Mouse (Mus musculus) splenic B cell, adult 2 months (primary cell): ENCODE measurements around the gene Krt34.

Experiments
- DNase-seq: peaks from one replicate; pipeline ENCODE4 v3.0.0-alpha.2; 2011; ENCODE audit warnings: low read depth, low spot score
- H3K27me3 ChIP-seq: 2 replicates; pipeline ENCODE4 v1.6.1; 2012; ENCODE audit warnings: mild to moderate bottlenecking, low read length, moderate library complexity, mixed read lengths; ENCODE audit not compliant: control insufficient read depth, poor library complexity, insufficient read depth, severe bottlenecking
- H3K36me3 ChIP-seq: 2 replicates; pipeline ENCODE4 v1.6.1; 2012; ENCODE audit warnings: mild to moderate bottlenecking, low read length, moderate library complexity, mixed read lengths; ENCODE audit not compliant: control insufficient read depth, poor library complexity, insufficient read depth, severe bottlenecking

Gene Krt34

DNA sequence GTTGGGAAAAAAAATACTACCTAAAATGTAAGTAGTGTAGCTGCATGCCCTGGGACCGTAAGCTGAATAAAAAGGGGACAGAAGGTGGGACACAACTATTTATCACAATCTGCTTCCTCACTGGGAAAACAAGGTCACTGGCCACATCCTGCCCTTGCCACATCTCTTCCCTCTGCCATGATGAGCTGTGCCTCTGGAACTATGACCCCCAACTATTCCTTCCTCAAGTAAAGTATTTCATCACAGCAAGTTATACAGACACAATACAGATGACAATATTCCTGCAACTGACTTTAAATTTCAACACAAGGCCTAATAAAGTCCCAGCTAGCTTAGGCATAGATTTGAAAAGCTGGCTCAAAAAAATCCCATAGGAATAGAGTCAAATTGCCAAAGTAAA lies 21.9 kb downstream of the Krt34 start:
- H3K27me3 ChIP-seq: no peaks in the 10 kb centered on the region
- DNase-seq: no peak
- no peaks in the 10 kb centered on the region for H3K36me3 ChIP-seq

DNA sequence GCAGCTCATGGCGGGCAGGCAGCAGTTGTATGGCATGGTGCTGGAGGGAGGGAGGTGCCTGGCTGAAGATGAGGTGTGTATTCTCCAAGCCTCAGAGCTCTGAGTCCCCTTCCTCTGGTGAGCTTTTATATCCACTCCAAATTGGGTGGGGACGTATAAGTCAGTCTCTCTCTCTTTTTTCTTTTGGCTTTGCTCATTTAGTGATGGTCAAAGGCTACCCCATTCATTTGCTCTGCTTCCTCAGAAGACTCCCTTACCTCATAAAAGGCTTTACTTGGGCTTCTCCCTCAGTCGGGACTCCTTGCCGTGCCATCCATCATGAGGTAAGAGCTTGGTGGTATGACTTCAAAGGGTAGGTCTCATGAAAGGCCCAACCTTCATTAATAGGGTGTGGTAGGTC lies 25.2 kb downstream of the Krt34 start, which contains the start of gene Krt33a:
TSS of gene Krt33a (minus strand) at position 101 of the 400 bp plus-strand sequence.
- H3K36me3 ChIP-seq: no peaks in the 10 kb centered on the region
- H3K27me3 ChIP-seq: no peaks in the 10 kb centered on the region
- no peak for DNase-seq

DNA sequence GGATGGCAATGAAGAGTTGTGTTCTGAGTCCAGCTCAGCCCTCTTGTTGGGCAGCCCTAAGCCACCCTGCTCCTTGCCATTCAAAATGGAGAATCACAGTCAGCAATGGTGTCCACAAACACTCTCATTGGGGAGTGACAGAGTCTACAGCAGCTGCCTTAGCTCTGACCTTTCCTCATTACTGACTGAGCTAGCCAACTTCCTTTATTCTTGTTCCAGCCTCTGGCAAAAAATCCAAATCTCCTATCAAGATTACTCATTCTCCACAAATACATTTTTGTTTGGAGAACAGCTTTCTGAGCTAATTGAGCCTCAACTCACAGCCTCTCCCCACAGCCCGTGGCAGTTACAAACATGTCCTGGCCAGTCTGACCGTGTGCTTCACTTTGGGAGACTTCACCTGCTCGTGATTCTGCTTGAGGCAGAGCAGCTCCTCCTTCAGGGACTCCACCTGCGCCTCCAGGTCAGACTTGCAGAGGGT lies 27.6 kb downstream of the Krt34 start:
- no peaks in the 10 kb centered on the region for H3K36me3 ChIP-seq
- no peak for DNase-seq
- H3K27me3 ChIP-seq: no peaks in the 10 kb centered on the region

DNA sequence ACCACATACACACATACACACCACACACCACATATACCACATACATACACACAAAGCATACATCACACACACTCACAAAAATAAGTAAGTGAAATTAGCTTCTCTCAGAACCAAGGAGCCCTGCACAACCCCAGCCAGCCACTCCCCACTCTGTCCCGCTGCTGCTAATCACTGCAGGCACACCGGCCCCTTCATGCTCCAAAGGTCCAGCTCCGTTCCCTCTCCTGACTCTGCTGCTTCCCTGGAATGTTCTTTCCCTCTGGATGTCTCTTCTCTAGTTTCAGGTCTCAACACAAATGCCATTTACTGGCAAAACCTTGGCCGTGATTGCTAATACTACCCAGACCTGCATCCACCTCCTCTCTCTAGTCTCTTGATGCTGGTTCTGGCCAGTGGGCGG lies 30.7 kb downstream of the Krt34 start:
- DNase-seq: no peak
- no peaks in the 10 kb centered on the region for H3K27me3 ChIP-seq
- H3K36me3 ChIP-seq: no peaks in the 10 kb centered on the region

DNA sequence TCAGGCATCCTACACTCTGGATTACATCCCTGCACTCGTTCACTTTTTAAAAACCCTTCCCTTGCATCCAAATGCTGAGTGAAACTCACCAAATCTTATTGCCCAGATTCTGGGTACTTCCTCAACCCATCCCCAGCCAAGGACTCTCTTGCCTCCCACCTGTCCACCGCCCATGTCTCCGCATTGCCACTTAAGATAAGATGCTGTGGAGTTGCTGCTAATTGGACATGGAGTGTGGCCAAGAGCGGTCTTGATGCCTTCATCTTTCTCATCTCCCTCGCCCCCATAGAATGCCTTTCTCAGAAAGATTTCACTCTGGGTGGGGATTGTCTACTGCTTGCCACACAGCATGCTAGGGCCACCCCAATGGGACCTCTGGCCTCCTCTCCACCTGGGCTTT lies 33.0 kb downstream of the Krt34 start:
- DNase-seq: no peak
- no peaks in the 10 kb centered on the region for H3K36me3 ChIP-seq
- H3K27me3 ChIP-seq: no peaks in the 10 kb centered on the region

DNA sequence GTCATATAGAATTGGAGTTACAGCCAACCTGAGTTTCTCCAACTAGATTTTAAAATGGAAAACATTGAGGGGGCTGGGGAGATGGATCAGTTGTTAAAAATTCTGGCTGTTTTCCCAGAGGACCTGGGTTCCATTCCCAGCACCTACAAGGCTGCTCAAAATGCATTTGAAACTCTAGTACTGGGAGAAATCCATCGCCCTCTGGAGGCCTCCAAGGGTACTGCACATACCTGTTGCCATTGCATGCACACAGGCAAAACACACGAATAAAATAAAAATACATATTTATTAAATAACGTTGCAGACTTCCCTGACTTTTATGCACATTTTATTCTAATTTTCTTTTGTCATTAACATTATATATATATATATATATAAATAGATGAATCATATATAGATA lies 34.7 kb downstream of the Krt34 start:
- Histone ChIP-seq H3K36me3 (no peaks in the 10 kb centered on the region), H3K27me3 (no peaks in the 10 kb centered on the region)
- DNase-seq: peak; percentile 11

DNA sequence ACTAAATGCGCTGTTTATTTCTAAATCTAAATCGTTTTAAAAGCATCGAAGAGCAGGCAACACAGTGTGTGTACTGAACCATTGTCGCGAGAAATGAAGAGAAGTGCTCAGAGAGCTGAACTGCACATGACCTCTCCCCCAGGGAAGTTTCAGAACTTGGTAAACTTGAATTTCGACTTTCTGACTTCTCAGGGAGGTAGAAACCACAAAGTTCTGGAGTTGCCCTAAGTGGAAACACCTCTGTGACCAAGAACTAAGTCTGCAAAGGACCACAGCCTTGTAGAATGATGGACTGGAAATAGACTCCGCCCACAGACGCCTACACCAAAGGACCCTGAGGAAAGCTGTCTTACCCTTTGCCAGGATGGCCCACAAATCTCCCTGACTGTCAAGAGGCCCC lies 35.4 kb downstream of the Krt34 start:
- Histone ChIP-seq H3K36me3 (no peaks in the 10 kb centered on the region), H3K27me3 (no peaks in the 10 kb centered on the region)
- no peak for DNase-seq

DNA sequence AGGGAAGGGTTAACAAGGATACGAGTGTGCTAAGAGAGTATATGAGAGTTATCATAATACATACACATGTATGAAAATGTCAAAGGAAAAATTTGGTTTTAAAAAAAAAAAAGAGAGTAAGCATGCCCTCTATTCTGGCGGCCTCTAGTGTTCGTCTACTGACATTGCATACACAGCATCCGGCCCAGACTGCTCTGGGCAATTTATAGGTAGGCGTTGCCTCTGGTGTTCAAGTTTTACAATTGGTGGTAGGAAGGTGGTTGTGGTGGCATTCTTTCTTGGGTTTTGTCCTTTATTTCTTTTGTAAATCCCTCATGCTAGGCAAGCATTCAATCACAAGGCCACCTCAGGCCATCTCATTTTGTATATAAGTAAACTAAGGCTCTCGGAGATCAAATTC lies 36.5 kb downstream of the Krt34 start:
- DNase-seq: peak; percentile 35
- H3K36me3 ChIP-seq: no peaks in the 10 kb centered on the region
- H3K27me3 ChIP-seq: no peaks in the 10 kb centered on the region

DNA sequence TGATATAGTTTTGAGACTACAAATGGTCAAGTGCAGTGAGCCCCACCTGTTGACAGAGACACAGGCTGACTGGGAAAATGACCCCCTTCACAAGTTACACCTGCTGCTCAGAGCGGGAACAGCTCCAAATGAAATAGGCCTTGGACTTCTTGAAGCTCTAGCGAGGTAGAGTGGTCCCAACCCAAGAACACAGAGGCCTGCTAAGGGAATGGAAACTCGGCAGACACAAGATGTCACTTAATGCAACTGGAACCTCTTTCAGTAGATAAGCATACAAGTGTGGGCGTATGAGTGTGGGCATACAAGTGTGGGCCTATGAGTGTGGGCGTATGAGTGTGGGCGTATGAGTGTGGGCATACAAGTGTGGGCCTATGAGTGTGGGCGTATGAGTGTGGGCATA lies 42.3 kb downstream of the Krt34 start:
- no peak for DNase-seq
- no peaks in the 10 kb centered on the region for H3K27me3 ChIP-seq

DNA sequence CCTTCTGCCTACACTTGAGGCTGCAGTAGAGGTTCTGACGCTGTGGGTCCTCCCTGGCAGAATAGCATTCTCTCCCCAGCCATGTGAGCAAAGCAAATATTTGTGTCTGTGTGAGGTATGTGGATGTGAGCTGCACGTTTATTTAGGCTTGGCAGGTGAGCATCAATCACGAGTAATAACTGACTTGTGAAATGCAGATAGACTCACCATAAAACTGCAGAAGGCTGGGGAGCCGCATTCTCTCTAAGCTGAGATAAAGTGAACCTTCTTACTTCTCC lies 47.0 kb downstream of the Krt34 start:
- Histone ChIP-seq H3K27me3 (no peaks in the 10 kb centered on the region), H3K36me3 (no peaks in the 10 kb centered on the region)
- DNase-seq: no peak

More for the DNA sequence above, 42.3 kb downstream of the Krt34 start:
- no peaks in the 10 kb centered on the region for H3K36me3 ChIP-seq

DNA sequence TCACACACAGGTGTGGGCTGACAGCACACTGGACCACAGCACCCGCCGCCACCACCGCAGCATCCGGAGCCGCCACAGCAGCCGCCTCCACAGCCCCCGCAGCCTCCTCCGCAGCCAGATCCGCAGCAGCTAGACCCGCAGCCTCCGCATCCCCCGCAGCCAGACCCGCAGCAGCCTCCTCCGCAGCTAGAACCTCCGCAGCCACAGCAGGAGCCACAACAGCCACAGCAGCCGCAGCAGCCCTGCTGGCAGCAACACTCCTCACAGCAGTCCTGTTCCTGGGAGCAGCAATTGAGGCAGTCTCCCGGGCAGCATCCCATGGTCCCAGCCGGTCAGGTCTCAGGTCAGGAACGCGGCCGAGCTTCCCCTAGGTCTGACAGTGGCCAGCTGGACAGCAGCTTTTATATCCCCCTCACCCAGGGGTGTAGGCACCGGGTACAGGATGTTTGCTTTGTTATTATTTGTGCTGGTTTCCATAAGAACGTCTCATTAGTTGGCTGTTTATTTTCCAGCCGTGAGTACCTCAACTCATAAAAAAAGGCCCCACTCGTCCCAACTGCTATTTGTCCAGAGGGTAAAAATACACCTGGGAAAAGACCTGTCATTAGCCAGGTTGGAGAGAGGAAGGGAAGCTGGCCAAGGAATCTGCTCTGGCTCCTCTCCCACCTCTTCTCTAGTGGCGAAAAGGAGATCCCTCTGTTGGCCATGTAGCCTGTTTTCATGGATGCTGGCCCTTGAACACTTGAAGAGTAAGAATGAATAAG lies 47.6 kb downstream of the Krt34 start, which contains the start of gene Krtap17-1:
TSS of gene Krtap17-1 (minus strand) at position 375 of the 764 bp plus-strand sequence.
- H3K27me3 ChIP-seq: no peaks in the 10 kb centered on the region
- DNase-seq: no peak
- no peaks in the 10 kb centered on the region for H3K36me3 ChIP-seq

DNA sequence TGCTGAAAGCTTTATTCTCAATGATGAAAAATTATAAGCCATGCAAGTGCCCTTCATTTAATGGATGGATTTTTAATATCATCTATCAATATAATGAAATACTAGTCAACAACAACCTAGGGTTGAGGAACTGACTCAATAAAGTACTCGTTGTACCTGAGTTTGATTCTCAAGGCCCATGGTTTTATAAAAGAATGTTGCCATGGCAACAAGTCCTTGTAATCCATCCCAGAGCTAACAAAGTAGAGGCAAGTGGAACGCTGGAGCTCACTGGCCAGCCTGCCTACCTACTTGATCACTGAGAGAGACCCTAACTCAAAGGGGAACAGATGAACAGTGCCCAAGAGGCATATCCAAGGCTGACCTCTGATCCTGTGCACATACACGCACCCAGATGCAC lies 50.8 kb downstream of the Krt34 start:
- no peak for DNase-seq
- Histone ChIP-seq H3K27me3 (no peaks in the 10 kb centered on the region), H3K36me3 (no peaks in the 10 kb centered on the region)

DNA sequence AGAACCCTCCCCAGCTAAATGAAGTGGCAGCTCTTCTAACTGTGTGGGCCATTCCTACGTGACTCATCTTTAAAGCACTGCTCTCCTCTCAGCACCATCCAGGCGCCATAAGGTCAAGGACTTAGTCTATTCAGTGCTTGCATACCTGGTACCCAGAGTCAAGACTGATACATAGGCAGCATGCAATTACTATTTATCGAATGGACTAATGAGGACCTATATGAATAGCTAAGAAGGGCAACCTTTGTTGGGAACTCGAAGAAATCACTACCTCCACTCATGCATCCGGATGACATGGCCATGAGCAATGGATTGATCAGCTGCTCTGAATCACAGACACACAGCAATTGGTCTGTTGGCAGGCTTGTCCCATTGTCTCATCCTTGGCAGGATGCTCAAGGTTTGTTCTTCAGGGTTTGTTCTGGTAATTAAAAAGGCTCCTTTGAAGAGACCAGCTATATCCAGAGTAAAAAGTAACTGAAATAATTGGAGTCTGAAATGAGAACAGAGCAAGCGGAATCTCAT lies 51.4 kb downstream of the Krt34 start:
- DNase-seq: no peak
- no peaks in the 10 kb centered on the region for H3K27me3 ChIP-seq
- H3K36me3 ChIP-seq: no peaks in the 10 kb centered on the region

DNA sequence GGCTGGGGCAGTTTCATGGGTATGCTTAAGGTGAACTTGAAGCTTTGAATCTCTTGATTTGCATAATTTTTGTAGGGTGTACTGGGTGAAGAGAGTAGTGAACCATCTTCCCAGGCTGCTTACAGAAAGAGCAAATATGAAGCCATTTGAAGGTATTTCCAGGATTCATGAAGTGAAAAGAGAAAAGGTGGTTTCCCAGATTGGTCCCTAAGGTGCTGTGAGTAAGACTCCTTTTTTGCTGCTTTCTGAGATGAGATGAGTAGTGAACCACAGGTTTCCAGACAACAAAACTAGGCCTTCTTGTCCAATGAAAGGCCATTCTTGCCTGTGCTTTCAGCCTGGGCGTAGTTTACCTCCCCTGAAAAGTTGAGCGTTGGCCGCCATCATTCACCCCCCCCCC lies 52.8 kb downstream of the Krt34 start:
- no peak for DNase-seq
- Histone ChIP-seq H3K36me3 (no peaks in the 10 kb centered on the region), H3K27me3 (no peaks in the 10 kb centered on the region)
